ENCODE assay signal across 8 mouse cellular contexts in the genomic region with DNA sequence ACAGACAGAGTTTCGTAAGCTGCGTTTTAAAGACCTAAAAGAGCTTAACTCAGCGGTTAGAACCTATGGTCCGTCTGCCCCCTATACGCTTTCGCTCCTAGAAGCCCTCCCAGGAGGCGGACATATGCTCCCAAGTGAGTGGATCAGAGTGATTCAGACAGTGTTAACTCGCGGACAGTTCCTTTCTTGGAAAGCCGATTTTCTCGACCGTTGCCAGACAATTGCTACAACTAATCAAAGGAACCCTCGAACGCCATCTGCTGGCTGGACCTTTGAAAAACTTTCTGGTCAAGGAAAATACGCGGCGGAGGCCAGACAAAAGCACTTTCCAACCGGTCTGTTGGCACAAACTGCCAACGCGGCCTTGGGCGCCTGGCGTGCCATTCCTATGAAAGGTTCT. TPM values are rescaled to one million over a fixed set of nuclear protein-coding genes. Genes with fewer than 3 reads are reported as not detected.
DNase-seq lines count a peak whose midpoint lies in the region; ATAC-seq lines count a peak whose summit lies in the region.

No protein-coding gene starts in this region.

- under 1% methylated on average over 22 of the region's 22 CpGs for WGBS in hindbrain, embryonic 13.5 days

- no peaks in the 10 kb centered on the region for H3K36me3 ChIP-seq in hindbrain, embryonic 13.5 days

- peaks cover 20% of the 10 kb centered on the region for H3K4me1 ChIP-seq in hindbrain, embryonic 13.5 days (replicated peaks)

- H3K9ac ChIP-seq in hindbrain, embryonic 13.5 days, result peak overlapping the region; percentile 70

- DNase-seq in WW6 (ENCODE audit: low read depth, low spot score), result peak; percentile 72
- peak; percentile 87 to 93 for DNase-seq in cerebellum, postnatal 36 days
- DNase-seq in frontal cortex, postnatal 25 days (ENCODE audit: low spot score in 2 of 2), result peak; percentile 80 to 88
- DNase-seq in layer of hippocampus, postnatal 14 days (ENCODE audit: low spot score in 2 of 2), result peak; percentile 85 to 88
- peak; percentile 95 for DNase-seq in lung, postnatal 10 days
- peak; percentile 93 for DNase-seq in ovary, postnatal 14 days (ENCODE audit: low spot score)
- peak; percentile 85 for DNase-seq in thymus, postnatal 25 days

- no peaks in the 10 kb centered on the region for H3K9me3 ChIP-seq in hindbrain, embryonic 13.5 days

- H3K27me3 ChIP-seq in hindbrain, embryonic 13.5 days, result no peaks in the 10 kb centered on the region

- peak overlapping the region; percentile 80 for H3K27ac ChIP-seq in hindbrain, embryonic 13.5 days

- H3K4me3 ChIP-seq in hindbrain, embryonic 13.5 days, result peak overlapping the region; percentile 47

- H3K4me2 ChIP-seq in hindbrain, embryonic 13.5 days, result peak overlapping the region; percentile 84

- peak; percentile 82 for ATAC-seq in hindbrain, embryonic 13.5 days (ENCODE audit: low FRiP score)

RNA-seq across cellular contexts. Expression of a gene that starts 1.6 kb away (rescaled TPM):
- 0.16 and 0.44 TPM in 2 replicates for polyA plus RNA-seq in hindbrain, embryonic 13.5 days (2015; fragmentation: Nextera tagmentation; extraction: Ambion mirVana)
- total RNA-seq in layer of hippocampus, postnatal 14 days (2021), result under 1 TPM; 0.18 to 0.19 TPM

RNA-seq across cellular contexts. Expression of a gene that starts 54.6 kb away (rescaled TPM):
- polyA plus RNA-seq in hindbrain, embryonic 13.5 days (2015; fragmentation: Nextera tagmentation; extraction: Ambion mirVana), result 36.0 and 37.1 TPM in 2 replicates
- 10 to 100 TPM; 12.2 to 13.0 TPM for total RNA-seq in layer of hippocampus, postnatal 14 days (2021)

Comparison
In these comparisons a context has a peak if more than half of its experiments do, and no peak if none do; other contexts are left out.
1. Peak in every context shown above with its lines: DNase-seq, ATAC-seq, H3K4me3 ChIP-seq and H3K27ac ChIP-seq.